Mouse (Mus musculus) embryonic fibroblast, embryonic 13.5 days (primary cell): Measurements from ENCODE around the gene Timm29.

Experiments
- CTCF ChIP-seq: IDR thresholded peaks from 2 replicates; pipeline ENCODE4 v1.5.1; 2011; ENCODE audit warnings: mild to moderate bottlenecking, control low read depth, low read length, moderate library complexity, borderline replicate concordance; ENCODE audit not compliant: insufficient read depth
- POLR2A ChIP-seq: IDR thresholded peaks from 2 replicates; pipeline ENCODE4 v1.6.1; 2011; ENCODE audit warnings: low read depth, mild to moderate bottlenecking, control low read depth, low read length, moderate library complexity

- TF ChIP-seq POLR2A (no peak), CTCF (no peak)
Observed at GRCm38 (mm10) chr9:21587678-21588349, 4.7 kb upstream of the Timm29 start.
